Mouse (Mus musculus) neural tube, embryonic 12.5 days (tissue): ENCODE measurements around the gene Zbtb22. TPM values are rescaled to one million over a fixed set of nuclear protein-coding genes. Genes with fewer than 3 reads are reported as not detected.

ENCODE experiments used
- ATAC-seq: fragments of 200-750 bp; cut with Nextera tagmentation; 2 replicates; pipeline ENCODE4 v1.8.0; 2017; ENCODE audit warnings: low read depth, mild to moderate bottlenecking, moderate TSS enrichment, moderate library complexity; ENCODE audit not compliant: low FRiP score
- H3K27ac ChIP-seq: fragments of 300-500 bp; sonication (generic); 2 replicates; pipeline ENCODE4 v1.5.1; 2016
- H3K27me3 ChIP-seq: fragments of 300-500 bp; sonication (generic); replicated peaks from 2 replicates; pipeline ENCODE4 v1.6.1; 2016; ENCODE audit warnings: mild to moderate bottlenecking
- H3K36me3 ChIP-seq: fragments of 300-500 bp; sonication (generic); 2 replicates; pipeline ENCODE4 v1.6.1; 2016; ENCODE audit warnings: mild to moderate bottlenecking
- H3K4me1 ChIP-seq: fragments of 300-500 bp; sonication (generic); 2 replicates; pipeline ENCODE4 v1.6.1; 2016
- H3K4me2 ChIP-seq: fragments of 300-500 bp; sonication (generic); replicated peaks from 2 replicates; pipeline ENCODE4 v1.6.1; 2016; ENCODE audit warnings: mild to moderate bottlenecking
- H3K4me3 ChIP-seq: fragments of 300-500 bp; sonication (generic); 2 replicates; pipeline ENCODE4 v1.5.1; 2016
- H3K9ac ChIP-seq: fragments of 300-500 bp; sonication (generic); 2 replicates; pipeline ENCODE4 v1.6.1; 2016; ENCODE audit warnings: mild to moderate bottlenecking
- H3K9me3 ChIP-seq: fragments of 300-500 bp; sonication (generic); 2 replicates; pipeline ENCODE4 v1.6.1; 2016; ENCODE audit warnings: mild to moderate bottlenecking
- WGBS: fragments of 180-500 bp; shearing (Covaris S2); methylation state at CpG from one replicate; pipeline ENCODE4 v1.1.7; 2016; 5-methylcytosine and 5-hydroxymethylcytosine counted together
- polyA plus RNA-seq: library from polyadenylated mRNA; unstranded; fragments of >200 nt; fragmentation: Nextera tagmentation; extraction: Ambion mirVana; gene quantifications from 2 replicates; pipeline ENCODE4 v1.2.1, GENCODE M21; 2016

The Zbtb22 gene
- polyA plus RNA-seq, 1 experiment from 2014 or later = 21.9 TPM

DNA sequence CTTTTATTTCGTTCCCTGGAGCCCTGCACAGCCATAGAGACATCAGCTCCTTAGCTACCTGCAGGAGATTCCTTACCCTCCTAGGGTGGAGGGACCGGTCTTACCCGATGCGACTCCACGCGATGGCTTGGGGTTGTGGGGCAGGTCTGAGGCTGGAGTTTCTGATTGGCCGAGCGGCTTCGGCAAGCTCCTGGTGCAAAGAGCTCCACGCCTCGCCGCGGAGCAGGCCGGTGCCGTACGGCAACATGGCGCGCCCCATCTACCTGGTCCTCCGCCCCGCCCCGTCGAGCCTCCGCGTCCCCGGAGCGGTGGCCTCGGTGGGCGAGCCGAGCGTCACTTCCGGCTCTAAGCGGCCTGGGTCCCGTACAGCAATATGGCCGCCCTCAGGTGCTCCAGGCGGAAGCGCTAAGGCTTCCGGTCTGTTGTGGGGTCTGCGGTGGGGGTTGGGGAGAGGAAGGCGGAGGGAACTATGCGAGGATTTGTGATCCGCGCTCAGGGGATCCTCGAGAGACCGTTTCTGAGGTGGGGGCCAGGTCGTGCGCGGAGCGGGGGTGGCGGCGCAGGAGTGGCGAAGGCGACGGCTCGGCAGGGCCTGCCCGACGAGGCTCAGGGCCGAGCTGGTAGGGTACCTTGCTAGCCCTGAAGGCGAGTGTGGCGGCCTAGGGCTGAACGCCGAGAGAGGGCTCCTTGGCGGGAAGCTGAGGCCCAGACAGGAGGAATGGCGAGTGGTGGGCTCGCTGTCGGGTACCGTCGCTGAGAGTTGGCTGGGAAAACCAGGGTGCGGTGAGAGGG is 6.4 kb upstream of the Zbtb22 start, which contains the start of gene Daxx:
Daxx (plus strand) TSS at position 338 of the 792 bp plus-strand sequence.
- under 1% methylated on average over 68 of the region's 68 CpGs for WGBS
- peak; percentile 96 for ATAC-seq
- peak within 1 kb of the TSS; percentile 59 for H3K27ac ChIP-seq
- no peaks in the 10 kb centered on the region for H3K27me3 ChIP-seq
- no peaks in the 10 kb centered on the region for H3K9me3 ChIP-seq
- peak within 1 kb of the TSS; percentile 84 for H3K4me3 ChIP-seq
- H3K9ac ChIP-seq = peak within 1 kb of the TSS; percentile 88
- H3K4me2 ChIP-seq = peak within 1 kb of the TSS; percentile 96
- peaks cover 37% of the 10 kb centered on the region for H3K36me3 ChIP-seq
- H3K4me1 ChIP-seq = peaks cover 22% of the 10 kb centered on the region

- under 1% methylated on average over 14 of the region's 14 CpGs for WGBS
- peaks cover 42% of the 10 kb centered on the region for H3K36me3 ChIP-seq
- H3K27me3 ChIP-seq = no peaks in the 10 kb centered on the region
- no peaks in the 10 kb centered on the region for H3K9me3 ChIP-seq
- peak overlapping the region; percentile 96 for H3K4me2 ChIP-seq
- peak overlapping the region; percentile 88 for H3K9ac ChIP-seq
- peak; percentile 7; the same call in 1 of the 2 replicates for ATAC-seq
- H3K27ac ChIP-seq = peak overlapping the region; percentile 59; the same call in 1 of the 2 replicates
- H3K4me3 ChIP-seq = peak overlapping the region; percentile 84
- H3K4me1 ChIP-seq = peaks cover 26% of the 10 kb centered on the region
Observed at GRCm38 (mm10) chr17:33909869-33910250, 5.8 kb upstream of the Zbtb22 start.

DNA sequence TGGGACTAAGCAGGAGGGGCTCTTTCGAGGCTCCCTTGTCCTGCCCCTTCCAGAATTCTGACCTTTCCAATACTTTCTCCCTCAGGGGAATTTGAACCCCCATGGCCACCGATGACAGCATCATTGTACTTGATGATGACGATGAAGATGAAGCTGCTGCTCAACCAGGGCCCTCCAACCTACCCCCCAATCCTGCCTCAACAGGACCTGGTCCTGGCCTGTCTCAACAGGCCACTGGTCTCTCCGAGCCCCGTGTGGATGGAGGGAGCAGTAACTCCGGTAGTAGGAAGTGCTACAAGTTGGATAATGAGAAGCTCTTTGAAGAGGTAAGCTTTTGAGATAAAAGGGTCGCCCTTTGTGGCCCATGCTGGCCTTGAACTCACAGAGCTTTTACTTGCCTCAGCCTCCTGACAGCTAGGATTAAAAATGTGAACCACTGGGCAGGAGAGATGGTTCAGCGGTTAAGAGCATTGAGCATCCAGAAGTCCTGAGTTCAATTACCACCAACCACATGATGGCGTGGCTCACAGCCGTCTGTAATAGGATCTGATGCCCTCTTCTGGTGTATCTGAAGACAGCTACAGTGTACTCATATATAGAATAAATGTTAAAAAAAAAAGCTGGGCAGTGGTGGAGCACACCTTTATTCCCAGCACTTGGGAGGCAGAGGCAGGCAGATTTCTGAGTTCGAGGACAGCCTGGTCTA is 5.2 kb upstream of the Zbtb22 start:
- H3K4me2 ChIP-seq = peak overlapping the region; percentile 96
- H3K36me3 ChIP-seq = peaks cover 45% of the 10 kb centered on the region
- H3K9ac ChIP-seq = peak overlapping the region; percentile 88
- ATAC-seq = no peak
- H3K27me3 ChIP-seq = no peaks in the 10 kb centered on the region
- no peak overlapping the region for H3K27ac ChIP-seq
- peak overlapping the region; percentile 84 for H3K4me3 ChIP-seq
- no peaks in the 10 kb centered on the region for H3K9me3 ChIP-seq
- H3K4me1 ChIP-seq = peaks cover 31% of the 10 kb centered on the region
- 59% methylated on average over 11 of the region's 11 CpGs for WGBS

DNA sequence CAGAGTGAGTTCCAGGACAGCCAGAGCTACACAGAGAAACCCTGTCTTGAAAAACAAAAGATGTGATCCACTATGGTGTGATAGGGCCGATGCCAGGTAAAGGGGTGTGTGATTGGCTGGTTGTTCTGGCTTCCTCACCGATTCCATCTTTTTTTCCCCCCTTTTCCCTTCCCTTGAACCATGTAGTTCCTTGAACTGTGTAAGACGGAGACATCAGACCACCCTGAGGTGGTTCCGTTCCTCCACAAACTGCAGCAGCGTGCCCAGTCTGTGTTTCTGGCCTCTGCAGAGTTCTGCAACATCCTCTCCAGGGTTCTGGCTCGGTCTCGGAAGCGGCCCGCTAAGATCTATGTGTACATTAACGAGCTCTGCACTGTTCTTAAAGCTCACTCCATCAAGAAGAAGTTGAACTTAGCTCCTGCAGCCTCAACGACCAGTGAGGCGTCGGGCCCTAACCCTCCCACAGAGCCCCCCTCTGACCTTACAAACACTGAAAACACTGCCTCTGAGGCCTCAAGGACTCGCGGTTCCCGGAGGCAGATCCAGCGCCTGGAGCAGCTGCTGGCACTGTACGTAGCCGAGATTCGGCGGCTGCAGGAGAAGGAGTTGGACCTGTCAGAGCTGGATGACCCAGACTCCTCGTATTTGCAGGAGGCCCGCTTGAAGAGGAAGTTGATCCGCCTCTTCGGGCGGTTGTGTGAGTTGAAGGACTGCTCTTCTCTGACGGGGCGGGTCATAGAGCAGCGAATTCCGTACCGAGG is 4.5 kb upstream of the Zbtb22 start:
- H3K36me3 ChIP-seq = peaks cover 45% of the 10 kb centered on the region
- ATAC-seq = no peak
- H3K4me3 ChIP-seq = no peak overlapping the region
- no peak overlapping the region for H3K9ac ChIP-seq
- H3K27ac ChIP-seq = no peak overlapping the region
- H3K9me3 ChIP-seq = no peaks in the 10 kb centered on the region
- H3K4me2 ChIP-seq = no peak overlapping the region
- 92% methylated on average over 31 of the region's 31 CpGs for WGBS
- H3K27me3 ChIP-seq = no peaks in the 10 kb centered on the region
- H3K4me1 ChIP-seq = peaks cover 31% of the 10 kb centered on the region

DNA sequence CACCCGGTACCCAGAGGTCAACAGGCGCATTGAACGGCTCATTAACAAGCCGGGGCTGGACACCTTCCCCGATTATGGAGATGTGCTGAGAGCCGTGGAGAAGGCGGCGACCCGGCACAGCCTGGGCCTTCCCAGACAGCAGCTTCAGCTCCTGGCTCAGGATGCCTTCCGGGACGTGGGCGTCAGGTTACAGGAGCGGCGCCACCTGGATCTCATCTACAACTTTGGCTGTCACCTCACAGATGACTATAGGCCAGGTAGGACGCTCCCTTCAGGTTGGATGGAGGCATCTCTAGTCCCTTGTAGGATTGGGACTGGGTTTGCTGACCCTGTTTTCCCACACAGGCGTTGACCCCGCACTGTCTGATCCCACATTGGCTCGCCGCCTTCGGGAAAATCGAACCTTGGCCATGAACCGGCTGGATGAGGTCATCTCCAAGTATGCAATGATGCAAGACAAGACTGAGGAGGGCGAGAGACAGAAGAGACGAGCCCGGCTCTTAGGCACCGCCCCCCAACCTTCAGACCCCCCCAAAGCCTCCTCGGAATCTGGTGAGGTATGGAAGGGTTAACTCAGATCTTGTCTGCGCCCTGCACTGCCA is 3.8 kb upstream of the Zbtb22 start:
- Histone ChIP-seq H3K9me3 (no peaks in the 10 kb centered on the region), H3K36me3 (peaks cover 45% of the 10 kb centered on the region), H3K4me2 (no peak overlapping the region), H3K27ac (no peak overlapping the region), H3K27me3 (no peaks in the 10 kb centered on the region), H3K4me3 (no peak overlapping the region), H3K4me1 (peaks cover 34% of the 10 kb centered on the region), H3K9ac (no peak overlapping the region)
- WGBS = 92% methylated on average over 28 of the region's 28 CpGs
- ATAC-seq = no peak

GRCm38 (mm10) chr17:33913264-33913663 is 2.4 kb upstream of the Zbtb22 start:
- Histone ChIP-seq H3K9me3 (no peaks in the 10 kb centered on the region), H3K27ac (no peak overlapping the region), H3K4me2 (no peak overlapping the region), H3K4me1 (peaks cover 33% of the 10 kb centered on the region), H3K27me3 (no peaks in the 10 kb centered on the region), H3K36me3 (peaks cover 50% of the 10 kb centered on the region), H3K4me3 (no peak overlapping the region), H3K9ac (no peak overlapping the region)
- 91% methylated on average over 10 of the region's 10 CpGs for WGBS
- no peak for ATAC-seq

GRCm38 (mm10) chr17:33913905-33914304 is 1.8 kb upstream of the Zbtb22 start:
- Histone ChIP-seq H3K4me2 (no peak overlapping the region), H3K27me3 (no peaks in the 10 kb centered on the region), H3K9me3 (no peaks in the 10 kb centered on the region), H3K9ac (no peak overlapping the region), H3K27ac (no peak overlapping the region), H3K4me1 (peaks cover 35% of the 10 kb centered on the region), H3K36me3 (peaks cover 50% of the 10 kb centered on the region), H3K4me3 (no peak overlapping the region)
- WGBS = 97% methylated on average over 8 of the region's 8 CpGs
- no peak for ATAC-seq

- peaks cover 42% of the 10 kb centered on the region for H3K4me1 ChIP-seq
- H3K27ac ChIP-seq = no peak overlapping the region
- no peak for ATAC-seq
- no peaks in the 10 kb centered on the region for H3K9me3 ChIP-seq
- H3K27me3 ChIP-seq = no peaks in the 10 kb centered on the region
- no peak overlapping the region for H3K9ac ChIP-seq
- peaks cover 50% of the 10 kb centered on the region for H3K36me3 ChIP-seq
- peak overlapping the region; percentile 67 for H3K4me2 ChIP-seq
- 70% methylated on average over 13 of the region's 13 CpGs for WGBS
- H3K4me3 ChIP-seq = no peak overlapping the region
Observed at GRCm38 (mm10) chr17:33914969-33915391, 724 bp upstream of the Zbtb22 start.

GRCm38 (mm10) chr17:33916294-33916693 is 590 bp downstream of the Zbtb22 start:
- peak overlapping the region; percentile 59 for H3K4me3 ChIP-seq
- 4% methylated on average over 20 of the region's 20 CpGs for WGBS
- peak overlapping the region; percentile 62 for H3K9ac ChIP-seq
- H3K4me2 ChIP-seq = peak overlapping the region; percentile 67
- peaks cover 41% of the 10 kb centered on the region for H3K36me3 ChIP-seq
- peaks cover 38% of the 10 kb centered on the region for H3K4me1 ChIP-seq
- H3K27me3 ChIP-seq = no peaks in the 10 kb centered on the region
- peak; percentile 18 for ATAC-seq
- no peaks in the 10 kb centered on the region for H3K9me3 ChIP-seq
- peak overlapping the region; percentile 53; the same call in 1 of the 2 replicates for H3K27ac ChIP-seq

DNA sequence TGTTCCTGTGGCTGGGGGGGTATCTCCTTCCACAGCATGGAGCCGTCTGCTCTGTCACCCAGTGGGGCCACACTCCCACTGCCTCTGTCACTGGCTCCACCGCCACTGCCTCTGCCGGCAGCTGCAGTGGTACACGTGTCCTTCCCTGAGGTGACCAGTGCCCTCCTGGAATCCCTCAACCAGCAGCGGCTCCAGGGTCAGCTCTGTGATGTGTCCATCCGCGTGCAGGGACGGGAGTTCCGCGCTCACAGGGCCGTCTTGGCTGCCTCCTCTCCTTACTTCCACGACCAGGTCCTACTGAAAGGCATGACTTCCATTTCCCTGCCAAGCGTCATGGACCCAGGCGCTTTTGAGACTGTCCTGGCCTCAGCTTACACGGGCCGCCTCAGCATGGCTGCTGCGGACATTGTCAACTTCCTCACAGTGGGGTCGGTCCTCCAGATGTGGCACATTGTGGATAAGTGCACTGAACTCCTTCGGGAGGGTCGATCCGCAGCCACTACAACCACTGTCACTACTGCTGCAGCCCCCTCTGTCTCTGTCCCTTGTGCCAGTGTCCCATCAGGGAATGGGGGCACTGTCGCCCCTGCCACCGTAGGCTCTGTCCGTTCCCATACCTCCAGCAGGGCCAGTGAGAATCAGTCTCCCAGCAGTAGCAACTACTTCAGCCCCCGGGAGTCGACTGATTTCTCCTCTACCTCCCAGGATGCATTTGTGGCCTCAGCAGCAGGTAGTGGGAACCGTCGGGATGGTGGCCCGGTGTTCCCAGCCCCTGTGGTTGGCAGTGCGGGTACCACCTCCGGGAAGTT is 1.3 kb downstream of the Zbtb22 start:
- H3K4me2 ChIP-seq = peak overlapping the region; percentile 67
- peaks cover 34% of the 10 kb centered on the region for H3K36me3 ChIP-seq
- peaks cover 38% of the 10 kb centered on the region for H3K4me1 ChIP-seq
- no peaks in the 10 kb centered on the region for H3K27me3 ChIP-seq
- no peak overlapping the region for H3K27ac ChIP-seq
- H3K9ac ChIP-seq = peak overlapping the region; percentile 62; the same call in 1 of the 2 replicates
- H3K4me3 ChIP-seq = peak overlapping the region; percentile 59
- ATAC-seq = no peak
- 76% methylated on average over 31 of the region's 31 CpGs for WGBS
- no peaks in the 10 kb centered on the region for H3K9me3 ChIP-seq

DNA sequence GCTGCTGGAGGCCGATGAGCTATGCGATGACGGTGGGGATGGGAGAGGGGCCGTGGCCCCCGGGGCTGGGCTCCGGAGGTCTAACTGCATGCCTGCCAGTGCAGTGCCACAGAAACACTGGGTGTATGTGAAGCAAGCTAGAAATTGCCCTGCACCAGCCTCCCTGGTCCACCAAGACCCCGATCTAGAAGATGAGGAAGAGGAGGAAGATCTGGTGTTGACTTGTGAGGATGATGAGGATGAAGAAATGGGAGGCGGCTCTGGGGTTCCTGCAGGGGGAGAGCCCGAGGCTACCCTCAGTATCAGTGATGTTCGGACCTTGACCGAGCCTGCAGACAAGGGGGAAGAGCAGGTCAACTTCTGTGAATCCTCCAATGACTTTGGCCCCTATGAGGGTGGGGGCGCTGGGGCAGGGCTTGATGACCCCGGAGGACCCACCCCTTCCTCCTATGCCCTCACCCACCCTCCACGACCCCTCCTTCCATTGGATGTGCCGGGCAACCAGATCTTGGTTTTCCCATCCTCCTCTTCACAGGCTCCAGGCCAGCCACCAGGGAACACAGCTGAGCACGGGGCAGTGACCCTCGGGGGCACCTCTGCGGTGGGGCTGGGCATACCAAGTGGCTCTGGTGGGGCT is 2.1 kb downstream of the Zbtb22 start:
- peaks cover 38% of the 10 kb centered on the region for H3K4me1 ChIP-seq
- H3K9me3 ChIP-seq = no peaks in the 10 kb centered on the region
- no peak overlapping the region for H3K27ac ChIP-seq
- ATAC-seq = no peak
- H3K4me3 ChIP-seq = no peak overlapping the region
- no peak overlapping the region for H3K9ac ChIP-seq
- H3K4me2 ChIP-seq = peak overlapping the region; percentile 88
- no peaks in the 10 kb centered on the region for H3K27me3 ChIP-seq
- WGBS = 89% methylated on average over 18 of the region's 18 CpGs
- peaks cover 27% of the 10 kb centered on the region for H3K36me3 ChIP-seq
